Mouse (Mus musculus): Measurements from ENCODE around the gene Snrpa.

- TF ChIP-seq GATA1 (IDR thresholded peaks at IDR 0.05; ENCODE audit: low read length): no peak
- no peak for TF ChIP-seq TAL1 (IDR thresholded peaks at IDR 0.05; ENCODE audit: low read length)
Observed at GRCm38 (mm10) chr7:27184964-27185363, 11.1 kb downstream of the Snrpa start.
